Mouse (Mus musculus) E14TG2a.4 (cell line): ENCODE data around the gene Abca5.

Experiments used
- CTCF ChIP-seq: conservative IDR thresholded peaks from 2 replicates; pipeline ENCODE4 v1.5.1; 2014; ENCODE audit warnings: low read length
- POU5F1 ChIP-seq: IDR thresholded peaks from 2 replicates; pipeline ENCODE4 v1.6.1; 2014; ENCODE audit warnings: low read length, borderline replicate concordance

DNA sequence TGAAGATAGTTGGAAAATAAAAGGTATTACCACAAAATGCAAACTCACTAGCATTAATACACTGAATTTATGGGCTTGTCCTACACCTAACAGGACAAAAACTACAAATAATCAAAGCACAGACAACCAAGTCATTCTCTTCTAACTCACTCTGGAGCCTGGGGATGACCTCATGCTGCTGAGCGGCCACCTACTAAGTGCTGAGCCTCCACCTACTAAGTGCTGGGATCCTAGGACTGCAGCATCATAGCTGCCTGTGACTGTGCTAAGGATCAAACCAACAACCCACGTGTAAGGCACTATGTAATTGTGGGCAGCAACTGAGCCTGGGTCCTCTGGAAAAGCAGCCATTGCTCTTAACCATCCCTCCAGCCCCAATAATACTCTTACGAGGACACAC is 51.2 kb downstream of the Abca5 start:
- TF ChIP-seq CTCF (no peak), POU5F1 (no peak)
